Mouse (Mus musculus) ES-E14 (cell line): ENCODE measurements at regions not wholly inside any gene's neighbourhood (a gene's known extent, or its start where the extent isn't known, plus 50 kb on each side); places are given as distances from the start of the nearest gene placed in this dataset.

Experiments used
- CHD2 ChIP-seq: IDR thresholded peaks from 2 replicates; pipeline ENCODE4 v1.6.1; 2014; ENCODE audit warnings: mild to moderate bottlenecking, low read depth, low read length, inconsistent platforms
- ZC3H11A ChIP-seq: IDR thresholded peaks from 2 replicates; pipeline ENCODE4 v1.6.1; 2012; ENCODE audit warnings: low read depth, mild to moderate bottlenecking, inconsistent platforms, low read length, borderline replicate concordance

DNA sequence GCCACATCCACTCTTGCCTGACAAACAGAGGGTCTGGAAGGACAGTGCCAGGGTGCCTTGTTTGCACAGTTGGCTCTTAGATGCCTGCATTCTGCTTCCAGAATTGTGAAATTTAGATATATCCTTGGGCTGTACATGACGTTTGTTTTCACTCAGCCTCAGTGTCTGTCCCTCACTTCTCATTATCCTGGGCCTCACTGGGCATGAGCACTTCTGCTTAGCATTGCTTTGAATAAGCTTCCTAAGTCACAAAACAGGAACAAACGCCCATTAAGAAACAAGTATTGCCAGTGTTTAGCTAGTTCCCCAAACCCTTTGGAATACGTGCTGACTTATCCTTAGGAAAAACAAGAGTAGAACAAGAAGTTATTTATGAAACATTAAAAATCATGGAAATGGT is 148.0 kb upstream of the Col8a1 start:
- no peak for TF ChIP-seq ZC3H11A
- no peak for TF ChIP-seq CHD2
